Mouse (Mus musculus) embryonic fibroblast, embryonic 13.5 days (primary cell): ENCODE data around the gene Ptrh1. TPM values are rescaled to one million over a fixed set of nuclear protein-coding genes. Genes with fewer than 3 reads are reported as not detected.

Experiments used
- H3K27ac ChIP-seq: 2 replicates; pipeline ENCODE4 v1.5.1; 2012; ENCODE audit warnings: low read length, control low read depth, inconsistent platforms; ENCODE audit not compliant: insufficient read depth
- H3K4me1 ChIP-seq: 2 replicates; pipeline ENCODE4 v1.6.1; 2011; ENCODE audit warnings: low read length; ENCODE audit not compliant: control insufficient read depth, insufficient read depth
- H3K4me3 ChIP-seq: 2 replicates; pipeline ENCODE4 v1.5.1; 2011; ENCODE audit warnings: mild to moderate bottlenecking, control low read depth, low read length; ENCODE audit not compliant: insufficient read depth
- CTCF ChIP-seq: IDR thresholded peaks from 2 replicates; pipeline ENCODE4 v1.5.1; 2011; ENCODE audit warnings: mild to moderate bottlenecking, control low read depth, low read length, moderate library complexity, borderline replicate concordance; ENCODE audit not compliant: insufficient read depth
- POLR2A ChIP-seq: IDR thresholded peaks from 2 replicates; pipeline ENCODE4 v1.6.1; 2011; ENCODE audit warnings: low read depth, mild to moderate bottlenecking, control low read depth, low read length, moderate library complexity
- polyA plus RNA-seq: library from polyadenylated mRNA; stranded (reverse); fragments of >200 nt; gene quantifications from 2 replicates; pipeline ENCODE4 v1.2.4, GENCODE M21; 2011; ENCODE audit warnings: low read depth; ENCODE audit not compliant: missing spikeins, insufficient read length

The Ptrh1 gene
- polyA plus RNA-seq, 1 experiment, result 28.9 TPM

DNA sequence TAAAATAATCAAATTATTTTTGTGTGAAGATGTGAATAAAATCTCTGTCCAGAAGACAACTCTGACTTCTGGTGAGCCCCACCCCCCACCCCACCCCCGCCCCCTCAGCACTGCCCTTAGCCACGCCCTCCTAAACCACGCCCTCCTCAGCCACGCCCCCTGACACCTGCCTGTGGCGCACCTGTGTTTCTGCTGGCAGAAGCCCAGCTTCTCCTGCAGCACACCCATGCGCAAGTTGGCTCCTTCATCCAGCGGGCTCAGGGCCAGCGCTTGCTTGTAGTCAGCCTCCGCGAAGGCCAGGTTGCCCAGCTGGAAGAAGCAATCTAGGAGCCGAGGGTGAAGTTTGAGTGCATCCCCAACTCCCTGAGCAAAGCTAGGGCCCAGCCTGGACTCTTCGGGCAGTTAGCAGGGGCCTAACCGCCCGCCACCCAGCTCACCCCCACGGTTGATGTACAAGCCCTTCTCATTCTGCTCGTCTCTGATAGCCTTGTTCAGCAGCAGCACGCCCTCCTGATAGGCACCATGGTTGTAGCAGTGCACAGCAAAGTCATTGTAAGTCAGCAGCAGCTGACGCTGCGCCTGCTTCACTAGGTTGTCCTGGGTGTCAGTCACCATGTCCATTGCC, 6.8 kb upstream of the Ptrh1 start:
- Histone ChIP-seq H3K4me1 (no peaks in the 10 kb centered on the region), H3K4me3 (no peak overlapping the region), H3K27ac (no peak overlapping the region)
- TF ChIP-seq CTCF (no peak), POLR2A (no peak)

DNA sequence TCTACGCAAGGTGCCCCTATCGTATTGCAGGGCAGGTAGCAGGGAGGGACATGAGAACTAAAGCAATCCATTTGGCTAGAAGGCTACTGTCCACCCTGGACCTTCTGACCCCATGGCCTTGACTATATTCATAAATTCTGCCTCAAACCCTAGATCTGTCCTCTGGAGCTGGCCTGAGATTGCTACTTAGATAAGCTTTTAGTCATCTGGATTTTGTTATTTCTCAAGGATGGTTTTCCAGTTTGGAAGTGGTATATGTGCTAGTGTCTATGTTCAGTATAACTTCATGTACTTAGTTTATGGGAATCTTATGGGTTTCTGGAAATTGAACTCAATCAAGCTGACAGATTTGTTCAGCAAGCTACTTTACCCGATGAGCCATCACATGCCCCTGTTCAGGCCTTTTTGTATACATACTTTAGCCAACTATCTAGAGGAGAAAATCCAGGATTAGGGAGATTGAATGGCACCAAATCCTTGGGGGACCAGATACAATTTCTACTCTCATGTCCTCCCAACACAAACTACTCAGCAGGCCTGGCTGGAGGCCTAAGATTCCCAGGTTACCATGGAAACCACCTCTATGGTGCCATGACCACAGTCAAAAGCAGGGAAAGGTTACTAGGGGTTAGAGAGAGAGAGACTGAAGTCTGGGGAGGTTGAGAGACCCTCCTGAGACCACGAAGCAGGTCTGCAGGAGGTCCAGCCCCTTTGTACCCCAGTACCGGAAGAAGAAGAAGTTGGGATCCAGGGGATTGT, 6.1 kb upstream of the Ptrh1 start:
- TF ChIP-seq CTCF (no peak), POLR2A (no peak)
- Histone ChIP-seq H3K4me1 (no peaks in the 10 kb centered on the region), H3K4me3 (no peak overlapping the region), H3K27ac (no peak overlapping the region)

DNA sequence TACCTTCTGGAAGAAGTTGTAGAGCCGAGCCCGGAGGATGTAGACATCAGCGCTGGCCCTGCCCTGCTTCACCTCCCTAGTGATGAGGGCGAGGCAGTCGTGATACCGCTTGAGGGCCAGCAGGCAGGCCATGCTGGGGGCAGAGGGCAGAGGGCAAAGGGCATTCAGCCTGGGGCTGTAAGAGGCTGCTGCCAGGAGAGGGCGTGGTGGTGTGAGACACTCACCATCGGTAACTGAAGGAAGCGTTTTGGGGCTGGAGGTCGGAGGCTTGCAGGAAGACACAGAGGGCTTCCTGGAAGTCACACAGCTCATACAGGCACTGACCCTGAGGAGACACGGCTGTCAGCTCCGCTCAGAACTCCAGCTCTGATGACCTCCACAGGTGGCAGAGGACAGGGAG, 3.7 kb upstream of the Ptrh1 start:
- TF ChIP-seq POLR2A (no peak), CTCF (no peak)
- no peak overlapping the region for H3K4me3 ChIP-seq
- H3K4me1 ChIP-seq, result peaks cover 3% of the 10 kb centered on the region
- H3K27ac ChIP-seq, result no peak overlapping the region

DNA sequence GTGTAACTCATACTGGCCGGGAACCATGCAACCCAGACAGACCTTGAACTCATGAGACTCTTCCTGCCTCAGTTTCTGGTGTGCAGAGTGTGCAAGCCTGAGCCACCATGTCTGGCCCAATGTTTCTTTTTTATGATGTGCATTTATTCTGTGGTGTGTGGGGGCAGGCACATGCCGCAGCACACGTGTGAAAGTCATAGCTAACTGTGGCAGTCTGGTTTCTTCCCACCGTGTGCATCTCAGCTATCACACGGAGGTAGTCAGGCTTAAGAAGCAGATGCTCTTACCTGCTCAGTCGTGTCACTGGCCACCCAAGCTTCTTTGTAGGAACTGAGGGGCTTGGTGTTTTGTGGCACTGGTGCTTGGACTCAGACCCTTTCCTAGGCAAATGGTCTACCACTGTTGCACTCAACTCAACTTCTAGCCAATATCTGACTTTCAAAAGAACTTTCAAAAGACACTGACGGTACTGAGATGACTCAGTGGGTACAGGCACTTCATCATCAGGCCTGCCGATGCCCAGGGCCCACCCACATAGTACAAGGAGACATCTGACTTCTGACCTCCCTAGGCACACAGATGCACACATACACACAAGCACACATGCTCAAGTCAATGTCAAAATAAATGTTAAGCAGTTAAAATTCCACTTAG, 2.8 kb upstream of the Ptrh1 start:
- TF ChIP-seq CTCF (no peak), POLR2A (no peak)

DNA sequence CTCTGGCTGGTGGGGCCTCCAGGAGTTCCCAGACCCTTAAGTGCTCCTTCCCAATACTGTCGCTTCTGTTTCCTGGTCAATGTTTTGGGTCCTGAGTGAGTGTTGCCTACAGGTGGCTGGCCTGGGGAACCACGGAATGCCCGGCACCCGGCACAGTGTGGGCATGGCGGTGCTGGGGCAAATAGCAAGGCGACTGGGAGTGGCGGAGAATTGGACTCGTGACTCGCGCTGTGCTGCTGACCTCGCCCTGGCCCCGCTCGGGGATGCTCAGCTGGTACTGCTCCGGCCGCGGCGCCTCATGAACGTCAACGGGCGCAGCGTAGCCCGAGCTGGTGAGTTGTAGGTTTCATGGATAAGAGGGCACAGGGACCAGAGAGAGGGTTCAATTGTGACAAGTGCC, 606 bp downstream of the Ptrh1 start:
- H3K4me1 ChIP-seq, result peaks cover 7% of the 10 kb centered on the region
- H3K4me3 ChIP-seq, result peak overlapping the region; percentile 75
- no peak overlapping the region for H3K27ac ChIP-seq
- no peak for TF ChIP-seq POLR2A
- no peak for TF ChIP-seq CTCF

More for the DNA sequence above, 2.8 kb upstream of the Ptrh1 start:
- no peak overlapping the region for H3K27ac ChIP-seq
- H3K4me1 ChIP-seq, result peaks cover 7% of the 10 kb centered on the region
- H3K4me3 ChIP-seq, result no peak overlapping the region

DNA sequence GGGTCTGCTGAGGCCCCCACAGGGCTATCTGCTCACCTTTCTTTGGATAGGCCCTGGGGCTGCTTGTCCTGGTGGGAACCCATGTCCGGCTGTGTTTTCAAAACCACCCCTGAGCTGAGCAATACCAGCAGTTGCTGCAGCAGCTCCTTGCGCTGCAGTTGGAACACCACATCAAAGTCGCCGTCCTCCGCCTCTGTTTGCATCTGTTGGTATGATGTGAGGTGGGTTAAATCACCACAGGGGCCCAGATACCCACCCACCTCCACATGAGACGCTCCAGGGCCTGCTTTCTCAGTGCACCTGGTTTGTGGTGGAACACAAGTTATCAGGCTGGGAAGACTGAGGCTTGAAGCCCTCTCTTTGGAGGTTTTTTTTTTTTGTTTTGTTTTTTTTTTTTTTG, 2.5 kb downstream of the Ptrh1 start:
- Histone ChIP-seq H3K4me3 (no peak overlapping the region), H3K27ac (no peak overlapping the region), H3K4me1 (peaks cover 7% of the 10 kb centered on the region)
- no peak for TF ChIP-seq CTCF
- TF ChIP-seq POLR2A, result no peak

DNA sequence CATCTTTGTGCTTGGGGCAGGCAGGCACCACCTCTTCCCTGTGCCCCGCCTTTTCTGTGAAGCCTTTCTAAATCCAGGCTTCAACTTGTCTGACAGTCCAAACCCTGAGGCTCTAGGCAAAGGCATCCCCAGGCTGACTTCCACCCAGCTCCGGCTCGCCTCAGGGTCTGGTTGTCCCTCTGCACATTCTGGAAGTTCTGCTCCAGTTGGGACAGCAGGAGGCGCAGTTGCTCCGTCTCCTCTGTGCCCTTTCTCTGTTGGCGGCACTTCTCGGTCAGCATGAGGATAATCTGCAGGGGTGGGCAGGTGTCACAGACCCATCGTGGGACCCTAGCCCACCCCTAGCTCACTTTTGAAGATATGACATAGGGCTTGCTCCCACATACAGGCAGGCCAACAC, 3.5 kb downstream of the Ptrh1 start:
- H3K4me3 ChIP-seq, result no peak overlapping the region
- H3K4me1 ChIP-seq, result peaks cover 7% of the 10 kb centered on the region
- TF ChIP-seq CTCF (peak; percentile 88), POLR2A (no peak)
- H3K27ac ChIP-seq, result no peak overlapping the region

DNA sequence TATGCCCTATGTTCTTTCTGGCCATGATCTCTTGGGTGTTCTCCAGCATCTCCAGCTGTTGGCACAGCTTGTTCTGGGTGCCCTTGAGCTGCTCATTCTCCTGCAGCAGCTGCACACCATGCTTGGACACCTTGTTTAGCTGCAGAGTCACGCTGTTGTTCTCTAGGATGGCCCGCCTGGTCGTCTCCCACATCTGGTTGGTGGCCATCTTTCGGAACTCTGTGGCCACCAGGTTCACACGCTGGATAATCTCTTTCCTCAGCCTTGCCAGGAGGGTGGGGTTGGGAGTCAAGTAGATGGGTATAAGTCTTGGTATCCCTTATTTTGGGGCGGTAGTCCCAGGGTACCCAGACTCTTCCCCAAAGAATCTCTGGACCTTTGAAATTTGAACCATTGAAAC, 4.1 kb downstream of the Ptrh1 start:
- Histone ChIP-seq H3K4me3 (no peak overlapping the region), H3K4me1 (peaks cover 7% of the 10 kb centered on the region), H3K27ac (no peak overlapping the region)
- TF ChIP-seq POLR2A (0 out of 2 replicates have a peak, but pooled peaks have one; percentile 4), CTCF (no peak)

DNA sequence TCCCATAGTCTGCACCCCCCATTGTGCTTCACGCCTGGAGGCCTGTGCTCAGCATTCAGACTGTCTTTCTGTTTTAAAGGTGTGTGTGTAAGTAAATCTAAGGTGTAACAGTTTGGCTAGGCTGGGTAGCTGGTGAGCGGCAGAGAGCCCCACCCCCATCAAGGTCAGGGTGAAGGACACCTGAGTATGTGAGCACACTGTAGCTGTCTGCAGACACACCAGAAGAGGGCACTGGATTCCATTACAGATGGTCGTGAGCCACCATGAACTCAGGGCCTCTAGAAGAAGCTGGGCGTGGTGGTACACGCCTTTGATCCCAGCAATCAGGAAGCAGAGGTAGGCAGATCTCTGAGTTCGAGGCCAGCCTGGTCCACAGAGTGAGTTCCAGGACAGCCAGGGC, 6.1 kb downstream of the Ptrh1 start:
- H3K4me1 ChIP-seq, result peaks cover 5% of the 10 kb centered on the region; the same call in 1 of the 2 replicates
- H3K27ac ChIP-seq, result no peak overlapping the region
- TF ChIP-seq CTCF, result no peak
- no peak; the same call in 1 of the 2 replicates for TF ChIP-seq POLR2A
- H3K4me3 ChIP-seq, result no peak overlapping the region
